Mouse (Mus musculus): ENCODE measurements around the gene Pde6g. TPM values are rescaled to one million over a fixed set of nuclear protein-coding genes. Genes with fewer than 3 reads are reported as not detected.

Gene Pde6g
- polyA plus RNA-seq, 1 experiment from 2014 or later = 0.15 TPM

- Histone ChIP-seq H3K4me1 (replicated peaks; ENCODE audit: control insufficient read depth, insufficient read depth) (no peaks in the 10 kb centered on the region; the same call in 1 of the 2 replicates), H3K4me2 (replicated peaks; ENCODE audit: low read depth) (peak within 1 kb of the TSS; percentile 79), H3K27ac (replicated peaks) (peak within 1 kb of the TSS; percentile 75), H3K4me3 (ENCODE audit: low read depth, low read length) (peak within 1 kb of the TSS; percentile 94), H3K9ac (ENCODE audit: low read length) (peak within 1 kb of the TSS; percentile 89), H3K36me3 (ENCODE audit: control insufficient read depth, insufficient read depth, low read length) (peaks cover 25% of the 10 kb centered on the region), H3K9me3 (ENCODE audit: control insufficient read depth, low read length) (no peaks in the 10 kb centered on the region), H3K27me3 (ENCODE audit: control insufficient read depth, insufficient read depth, low read length) (no peaks in the 10 kb centered on the region)
- under 1% methylated on average over 60 of the region's 60 CpGs for WGBS
- DNase-seq (ENCODE audit: low spot score) (peak; percentile 94), ATAC-seq (ENCODE audit: low FRiP score, low TSS enrichment) (peak; percentile 88)
- TF ChIP-seq CTCF (IDR thresholded peaks at IDR 0.05; ENCODE audit: low read depth) = no peak; the same call in 1 of the 2 replicates
- TF ChIP-seq EP300 (optimal IDR thresholded peaks at IDR 0.05) = no peak
Observed at GRCm38 (mm10) chr11:120484265-120484981, 31.1 kb upstream of the Pde6g start, which contains the start of gene Mrpl12. Mrpl12 (plus strand) TSS chr11:120484613.

GRCm38 (mm10) chr11:120483448-120483934 lies 30.2 kb upstream of the Pde6g start:
- TF ChIP-seq EP300 (optimal IDR thresholded peaks at IDR 0.05) = no peak
- TF ChIP-seq CTCF (IDR thresholded peaks at IDR 0.05; ENCODE audit: low read depth) = no peak
- WGBS = 83% methylated on average over 7 of the region's 7 CpGs
- DNase-seq (ENCODE audit: low spot score) (no peak), ATAC-seq (ENCODE audit: low FRiP score, low TSS enrichment) (no peak)
- H3K36me3 ChIP-seq (ENCODE audit: control insufficient read depth, insufficient read depth, low read length) = peaks cover 34% of the 10 kb centered on the region
- no peaks in the 10 kb centered on the region for H3K27me3 ChIP-seq (ENCODE audit: control insufficient read depth, insufficient read depth, low read length)
- H3K4me1 ChIP-seq (replicated peaks; ENCODE audit: control insufficient read depth, insufficient read depth) = no peaks in the 10 kb centered on the region; the same call in 1 of the 2 replicates
- no peaks in the 10 kb centered on the region for H3K9me3 ChIP-seq (ENCODE audit: control insufficient read depth, low read length)
- H3K27ac ChIP-seq (replicated peaks) = peak overlapping the region; percentile 75; the same call in 1 of the 2 replicates
- no peak overlapping the region; the same call in 1 of the 2 replicates for H3K4me2 ChIP-seq (replicated peaks; ENCODE audit: low read depth)
- peak overlapping the region; percentile 89; the same call in 1 of the 2 replicates for H3K9ac ChIP-seq (ENCODE audit: low read length)
- H3K4me3 ChIP-seq (ENCODE audit: low read depth, low read length) = no peak overlapping the region

GRCm38 (mm10) chr11:120472052-120472451 lies 18.8 kb upstream of the Pde6g start:
- ATAC-seq (ENCODE audit: low FRiP score, low TSS enrichment) (no peak), DNase-seq (ENCODE audit: low spot score) (no peak)
- Histone ChIP-seq H3K27ac (replicated peaks) (no peak overlapping the region), H3K9me3 (ENCODE audit: control insufficient read depth, low read length) (no peaks in the 10 kb centered on the region), H3K9ac (ENCODE audit: low read length) (no peak overlapping the region), H3K27me3 (ENCODE audit: control insufficient read depth, insufficient read depth, low read length) (no peaks in the 10 kb centered on the region), H3K4me2 (replicated peaks; ENCODE audit: low read depth) (no peak overlapping the region), H3K4me1 (replicated peaks; ENCODE audit: control insufficient read depth, insufficient read depth) (no peaks in the 10 kb centered on the region; the same call in 1 of the 2 replicates), H3K4me3 (ENCODE audit: low read depth, low read length) (no peak overlapping the region), H3K36me3 (ENCODE audit: control insufficient read depth, insufficient read depth, low read length) (peaks cover 31% of the 10 kb centered on the region)
- 97% methylated on average over 6 of the region's 6 CpGs for WGBS
- no peak for TF ChIP-seq CTCF (IDR thresholded peaks at IDR 0.05; ENCODE audit: low read depth)
- no peak for TF ChIP-seq EP300 (optimal IDR thresholded peaks at IDR 0.05)

GRCm38 (mm10) chr11:120467736-120468092 lies 14.4 kb upstream of the Pde6g start:
- TF ChIP-seq EP300 (optimal IDR thresholded peaks at IDR 0.05) = no peak
- no peak for TF ChIP-seq CTCF (IDR thresholded peaks at IDR 0.05; ENCODE audit: low read depth)
- peak; percentile 62 for ATAC-seq (ENCODE audit: low FRiP score, low TSS enrichment)
- Histone ChIP-seq H3K9ac (ENCODE audit: low read length) (peak overlapping the region; percentile 85), H3K27me3 (ENCODE audit: control insufficient read depth, insufficient read depth, low read length) (no peaks in the 10 kb centered on the region), H3K9me3 (ENCODE audit: control insufficient read depth, low read length) (no peaks in the 10 kb centered on the region), H3K4me2 (replicated peaks; ENCODE audit: low read depth) (peak overlapping the region; percentile 87), H3K36me3 (ENCODE audit: control insufficient read depth, insufficient read depth, low read length) (peaks cover 26% of the 10 kb centered on the region), H3K27ac (replicated peaks) (peak overlapping the region; percentile 65; the same call in 1 of the 2 replicates), H3K4me3 (ENCODE audit: low read depth, low read length) (peak overlapping the region; percentile 88), H3K4me1 (replicated peaks; ENCODE audit: control insufficient read depth, insufficient read depth) (peaks cover 3% of the 10 kb centered on the region; the same call in 1 of the 2 replicates)
- WGBS = under 1% methylated on average over 33 of the region's 33 CpGs
- no peak for DNase-seq (ENCODE audit: low spot score)

- Histone ChIP-seq H3K27me3 (ENCODE audit: control insufficient read depth, insufficient read depth, low read length) (no peaks in the 10 kb centered on the region), H3K36me3 (ENCODE audit: control insufficient read depth, insufficient read depth, low read length) (peaks cover 22% of the 10 kb centered on the region), H3K9me3 (ENCODE audit: control insufficient read depth, low read length) (no peaks in the 10 kb centered on the region), H3K27ac (replicated peaks) (peak within 1 kb of the TSS; percentile 65; the same call in 1 of the 2 replicates), H3K4me1 (replicated peaks; ENCODE audit: control insufficient read depth, insufficient read depth) (peaks cover 3% of the 10 kb centered on the region; the same call in 1 of the 2 replicates), H3K9ac (ENCODE audit: low read length) (peak within 1 kb of the TSS; percentile 85), H3K4me2 (replicated peaks; ENCODE audit: low read depth) (peak within 1 kb of the TSS; percentile 87), H3K4me3 (ENCODE audit: low read depth, low read length) (peak within 1 kb of the TSS; percentile 88)
- peak; percentile 100 for ATAC-seq (ENCODE audit: low FRiP score, low TSS enrichment)
- TF ChIP-seq CTCF (IDR thresholded peaks at IDR 0.05; ENCODE audit: low read depth) (0 out of 2 replicates have a peak, but pooled peaks have one; percentile 9), EP300 (optimal IDR thresholded peaks at IDR 0.05) (no peak)
- peak; percentile 97 for DNase-seq (ENCODE audit: low spot score)
- under 1% methylated on average over 52 of the region's 54 CpGs for WGBS
Observed at GRCm38 (mm10) chr11:120467051-120467735, 13.9 kb upstream of the Pde6g start, which contains the start of gene Arl16. Arl16 (minus strand) TSS chr11:120467607.
